Mouse (Mus musculus): ENCODE measurements at regions not wholly inside any gene's neighbourhood (a gene's known extent, or its start where the extent isn't known, plus 50 kb on each side); places are given as distances from the start of the nearest gene placed in this dataset.

- Histone ChIP-seq H3K9ac (no peak overlapping the region), H3K4me2 (no peak overlapping the region), H3K4me1 (no peaks in the 10 kb centered on the region), H3K9me3 (replicated peaks) (no peaks in the 10 kb centered on the region), H3K27me3 (no peaks in the 10 kb centered on the region), H3K4me3 (no peak overlapping the region), H3K27ac (no peak overlapping the region), H3K36me3 (ENCODE audit: poor library complexity, severe bottlenecking) (no peaks in the 10 kb centered on the region)
- no peak for ATAC-seq
Observed at GRCm38 (mm10) chr1:124635246-124635768, 589.9 kb upstream of the Dpp10 start.

- ATAC-seq: no peak
- H3K27ac ChIP-seq: no peak overlapping the region
- H3K9me3 ChIP-seq (replicated peaks): no peaks in the 10 kb centered on the region
- H3K4me3 ChIP-seq: no peak overlapping the region
- no peaks in the 10 kb centered on the region for H3K36me3 ChIP-seq (ENCODE audit: poor library complexity, severe bottlenecking)
- H3K9ac ChIP-seq: no peak overlapping the region
- no peaks in the 10 kb centered on the region for H3K4me1 ChIP-seq
- H3K27me3 ChIP-seq: no peaks in the 10 kb centered on the region
- no peak overlapping the region for H3K4me2 ChIP-seq
Observed at GRCm38 (mm10) chr1:124630084-124630483, 584.7 kb upstream of the Dpp10 start.

- Histone ChIP-seq H3K36me3 (ENCODE audit: poor library complexity, severe bottlenecking) (no peaks in the 10 kb centered on the region), H3K4me3 (no peak overlapping the region), H3K4me1 (no peaks in the 10 kb centered on the region), H3K9ac (no peak overlapping the region), H3K27ac (no peak overlapping the region), H3K4me2 (no peak overlapping the region), H3K27me3 (no peaks in the 10 kb centered on the region), H3K9me3 (replicated peaks) (no peaks in the 10 kb centered on the region)
- 91% methylated on average over 1 of the region's 1 CpGs for WGBS
- no peak for ATAC-seq
Observed at GRCm38 (mm10) chr1:124584620-124585019, 539.3 kb upstream of the Dpp10 start.
